Mouse (Mus musculus): ENCODE results near the gene Cfb. TPM values are rescaled to one million over a fixed set of nuclear protein-coding genes. Genes with fewer than 3 reads are reported as not detected.
"Not testable (repeated sequence)": the region's sequence is repeated elsewhere in the genome, so short reads cannot be mapped to it uniquely, and the experiment has no call there.

Cfb gene
- polyA plus RNA-seq (2012; ENCODE audit: insufficient read depth, insufficient read length, missing spikeins), result 12.0 and 13.3 TPM in 2 replicates

- no peak within 1 kb of the TSS for H3K27ac ChIP-seq (ENCODE audit: insufficient read depth, low read depth, low read length)
- TF ChIP-seq POLR2A (IDR thresholded peaks at IDR 0.05; ENCODE audit: borderline replicate concordance, low read depth, low read length), result no peak
- TF ChIP-seq CTCF (IDR thresholded peaks at IDR 0.05; ENCODE audit: low read depth, low read length), result no peak
- no peak within 1 kb of the TSS for H3K4me3 ChIP-seq (ENCODE audit: insufficient read depth, low read length)
- H3K4me1 ChIP-seq (ENCODE audit: control insufficient read depth, insufficient read depth, low read length), result peaks cover 21% of the 10 kb centered on the region
These were observed at the start of gene Cfb for GRCm38 (mm10) chr17:34862416-34863081. Cfb (minus strand) TSS chr17:34862518.

GRCm38 (mm10) chr17:34911945-34912351 lies 49.6 kb upstream of the Cfb start:
- no peak overlapping the region for H3K27ac ChIP-seq (ENCODE audit: insufficient read depth, low read depth, low read length)
- no peak for TF ChIP-seq POLR2A (IDR thresholded peaks at IDR 0.05; ENCODE audit: borderline replicate concordance, low read depth, low read length)
- TF ChIP-seq CTCF (IDR thresholded peaks at IDR 0.05; ENCODE audit: low read depth, low read length), result peak; percentile 92
- H3K4me1 ChIP-seq (ENCODE audit: control insufficient read depth, insufficient read depth, low read length), result no peaks in the 10 kb centered on the region
- no peak overlapping the region for H3K4me3 ChIP-seq (ENCODE audit: insufficient read depth, low read length)

DNA sequence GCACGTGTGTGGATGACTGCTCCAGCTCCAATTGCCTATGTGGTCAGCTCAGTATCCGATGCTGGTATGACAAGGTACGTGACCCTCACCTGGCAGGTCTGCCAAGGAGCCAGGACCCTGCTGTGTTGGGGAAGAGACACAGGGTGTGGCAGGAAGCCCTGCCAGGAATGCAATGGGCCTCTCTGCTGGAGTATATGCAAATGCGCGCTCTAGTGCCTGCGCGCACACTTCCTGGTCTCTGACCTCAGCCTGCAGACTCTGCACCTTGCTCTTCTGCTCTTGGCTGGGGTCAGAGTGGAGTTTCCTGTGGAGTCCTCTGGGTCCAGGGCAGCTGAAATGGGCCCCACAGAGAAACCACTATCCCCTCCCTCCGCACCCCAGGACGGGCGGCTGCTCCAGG lies 48.7 kb upstream of the Cfb start:
- Histone ChIP-seq H3K27ac (ENCODE audit: insufficient read depth, low read depth, low read length) (no peak overlapping the region), H3K4me3 (ENCODE audit: insufficient read depth, low read length) (no peak overlapping the region), H3K4me1 (ENCODE audit: control insufficient read depth, insufficient read depth, low read length) (no peaks in the 10 kb centered on the region)
- TF ChIP-seq CTCF (IDR thresholded peaks at IDR 0.05; ENCODE audit: low read depth, low read length) (no peak), POLR2A (IDR thresholded peaks at IDR 0.05; ENCODE audit: borderline replicate concordance, low read depth, low read length) (no peak)

DNA sequence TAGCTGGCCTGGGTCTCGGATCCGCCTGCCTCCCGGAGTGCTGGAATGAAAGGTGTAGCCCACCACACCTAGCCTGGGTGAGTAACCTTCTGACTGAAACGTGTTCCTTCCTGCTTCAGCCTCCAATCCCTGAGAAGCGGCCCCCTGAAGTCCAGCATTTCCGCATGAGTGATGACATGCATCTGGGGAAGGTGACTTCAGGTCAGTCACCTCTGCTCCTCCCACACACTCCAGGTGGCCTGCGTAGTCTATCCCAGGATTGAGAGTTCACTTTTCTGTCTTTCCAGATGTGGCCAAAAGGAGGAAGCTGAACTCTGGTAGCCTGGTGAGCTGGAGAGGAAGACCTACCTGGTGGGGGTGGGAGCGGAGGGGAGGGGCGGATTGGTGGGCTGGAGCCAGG lies 40.6 kb upstream of the Cfb start:
- peaks cover 7% of the 10 kb centered on the region for H3K4me1 ChIP-seq (ENCODE audit: control insufficient read depth, insufficient read depth, low read length)

DNA sequence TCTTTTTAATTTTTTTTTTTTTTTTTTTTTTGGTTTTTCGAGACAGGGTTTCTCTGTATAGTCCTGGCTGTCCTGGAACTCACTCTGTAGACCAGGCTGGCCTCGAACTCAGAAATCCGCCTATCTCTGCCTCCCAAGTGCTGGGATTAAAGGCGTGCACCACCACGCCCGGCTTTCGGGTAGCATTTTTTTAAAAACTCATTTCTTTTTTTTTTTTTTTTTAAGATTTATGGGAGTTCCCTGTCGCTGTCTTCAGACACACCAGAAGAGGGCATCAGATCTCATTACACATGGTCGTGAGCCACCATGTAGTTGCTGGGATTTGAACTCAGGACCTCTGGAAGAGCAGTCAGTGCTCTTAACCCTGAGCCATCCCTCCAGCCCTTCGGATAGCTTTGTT lies 39.6 kb upstream of the Cfb start:
- H3K4me1 ChIP-seq (ENCODE audit: control insufficient read depth, insufficient read depth, low read length), result not testable (repeated sequence)

More for the DNA sequence above, 40.6 kb upstream of the Cfb start:
- no peak overlapping the region for H3K4me3 ChIP-seq (ENCODE audit: insufficient read depth, low read length)
- no peak overlapping the region for H3K27ac ChIP-seq (ENCODE audit: insufficient read depth, low read depth, low read length)
- TF ChIP-seq CTCF (IDR thresholded peaks at IDR 0.05; ENCODE audit: low read depth, low read length) (no peak), POLR2A (IDR thresholded peaks at IDR 0.05; ENCODE audit: borderline replicate concordance, low read depth, low read length) (no peak)

DNA sequence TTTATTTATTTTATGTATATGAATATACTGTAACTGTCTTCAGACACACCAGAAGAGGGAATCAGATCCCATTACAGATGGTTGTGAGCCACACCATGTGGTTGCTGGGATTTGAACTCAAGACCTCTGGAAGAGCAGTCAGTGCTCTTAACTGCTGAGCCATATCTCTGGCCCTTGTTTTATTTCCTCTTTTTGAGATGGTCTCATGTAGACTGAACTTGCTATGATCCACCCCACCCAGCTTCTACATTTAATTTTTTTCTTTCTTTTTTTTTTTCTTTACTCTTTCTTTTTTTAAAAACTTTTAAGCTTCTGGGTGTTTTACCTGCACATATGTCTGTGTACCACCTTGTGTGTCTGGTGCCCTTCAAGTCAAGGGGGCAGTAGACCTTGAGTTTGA lies 38.5 kb upstream of the Cfb start:
- not testable (repeated sequence) for H3K4me3 ChIP-seq (ENCODE audit: insufficient read depth, low read length); H3K27ac ChIP-seq (ENCODE audit: insufficient read depth, low read depth, low read length)
- peaks cover 11% of the 10 kb centered on the region for H3K4me1 ChIP-seq (ENCODE audit: control insufficient read depth, insufficient read depth, low read length)

More for the DNA sequence above, 39.6 kb upstream of the Cfb start:
- not testable (repeated sequence) for H3K27ac ChIP-seq (ENCODE audit: insufficient read depth, low read depth, low read length); H3K4me3 ChIP-seq (ENCODE audit: insufficient read depth, low read length)

DNA sequence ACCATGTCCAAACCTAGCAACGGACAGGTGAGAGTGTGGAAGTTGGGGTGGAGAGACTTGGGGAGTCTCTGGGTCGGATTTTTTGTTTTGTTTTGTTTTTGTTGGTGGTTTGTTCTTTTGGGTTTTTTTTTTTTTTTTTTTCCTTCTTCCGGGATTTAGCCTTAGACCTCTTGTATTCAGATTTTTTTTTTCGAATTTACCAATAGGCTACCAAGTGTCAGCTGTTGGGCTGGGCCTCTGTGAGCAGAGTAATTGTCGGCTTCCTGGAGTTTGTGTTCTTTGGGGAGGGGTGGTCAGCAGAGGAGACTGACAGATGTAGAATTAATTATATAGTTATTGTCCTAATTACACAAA lies 37.5 kb upstream of the Cfb start:
- Histone ChIP-seq H3K4me3 (ENCODE audit: insufficient read depth, low read length) (peak overlapping the region; percentile 87), H3K27ac (ENCODE audit: insufficient read depth, low read depth, low read length) (peak overlapping the region; percentile 86), H3K4me1 (ENCODE audit: control insufficient read depth, insufficient read depth, low read length) (peaks cover 11% of the 10 kb centered on the region)
- no peak for TF ChIP-seq POLR2A (IDR thresholded peaks at IDR 0.05; ENCODE audit: borderline replicate concordance, low read depth, low read length)
- TF ChIP-seq CTCF (IDR thresholded peaks at IDR 0.05; ENCODE audit: low read depth, low read length), result no peak

DNA sequence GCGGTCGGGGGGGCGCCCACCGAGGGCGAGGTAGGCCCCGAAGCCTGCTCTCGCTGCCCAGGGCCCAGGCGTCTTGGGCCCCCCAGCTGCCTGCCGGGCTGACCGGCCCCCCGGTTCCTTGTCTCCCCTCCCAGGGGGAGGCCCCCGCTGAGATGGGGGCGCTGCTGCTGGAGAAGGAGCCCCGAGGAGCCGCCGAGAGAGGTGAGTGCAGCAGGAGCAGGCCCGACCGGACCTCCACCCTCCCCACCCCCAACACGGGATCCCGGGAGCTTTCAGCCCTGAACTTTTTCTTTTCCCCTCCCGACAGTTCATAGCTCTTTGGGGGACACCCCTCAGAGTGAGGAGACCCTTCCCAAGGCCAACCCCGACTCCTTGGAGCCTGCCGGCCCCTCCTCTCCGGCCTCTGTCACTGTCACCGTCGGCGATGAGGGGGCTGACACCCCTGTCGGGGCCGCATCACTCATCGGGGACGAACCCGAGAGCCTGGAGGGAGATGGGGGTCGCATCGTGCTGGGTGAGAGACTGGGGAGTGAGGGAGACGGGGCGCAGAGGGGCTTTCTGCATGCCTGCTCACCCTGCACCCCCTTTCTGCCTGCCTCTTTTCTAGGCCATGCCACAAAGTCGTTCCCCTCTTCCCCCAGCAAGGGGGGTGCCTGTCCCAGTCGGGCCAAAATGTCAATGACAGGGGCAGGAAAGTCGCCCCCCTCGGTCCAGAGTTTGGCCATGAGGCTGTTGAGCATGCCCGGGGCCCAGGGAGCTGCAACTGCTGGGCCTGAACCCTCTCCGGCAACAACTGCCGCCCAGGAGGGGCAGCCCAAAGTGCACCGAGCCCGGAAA lies 37.0 kb upstream of the Cfb start:
- peak overlapping the region; percentile 87 for H3K4me3 ChIP-seq (ENCODE audit: insufficient read depth, low read length)
- H3K4me1 ChIP-seq (ENCODE audit: control insufficient read depth, insufficient read depth, low read length), result peaks cover 11% of the 10 kb centered on the region
- TF ChIP-seq CTCF (IDR thresholded peaks at IDR 0.05; ENCODE audit: low read depth, low read length) (no peak), POLR2A (IDR thresholded peaks at IDR 0.05; ENCODE audit: borderline replicate concordance, low read depth, low read length) (no peak)
- peak overlapping the region; percentile 86 for H3K27ac ChIP-seq (ENCODE audit: insufficient read depth, low read depth, low read length)

DNA sequence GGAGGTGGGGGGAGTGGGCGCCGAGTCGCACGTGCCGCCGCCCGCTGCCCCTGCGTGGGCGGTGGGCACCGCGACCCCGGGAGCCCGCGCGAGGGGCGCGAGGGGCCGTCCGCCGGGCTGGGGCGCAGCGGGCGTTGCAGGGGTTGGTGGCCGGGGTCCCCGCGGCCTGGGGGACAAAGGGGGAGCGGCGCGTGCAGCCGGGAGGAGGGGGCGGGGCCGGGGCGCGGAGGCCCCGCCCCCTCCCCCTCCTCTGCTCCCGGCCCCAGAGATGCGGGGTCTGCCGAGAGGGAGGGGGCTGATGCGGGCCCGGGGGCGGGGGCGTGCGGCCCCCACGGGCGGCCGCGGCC lies 36.4 kb upstream of the Cfb start:
- TF ChIP-seq POLR2A (IDR thresholded peaks at IDR 0.05; ENCODE audit: borderline replicate concordance, low read depth, low read length), result no peak
- no peak for TF ChIP-seq CTCF (IDR thresholded peaks at IDR 0.05; ENCODE audit: low read depth, low read length)
- peak overlapping the region; percentile 94 for H3K27ac ChIP-seq (ENCODE audit: insufficient read depth, low read depth, low read length)
- H3K4me3 ChIP-seq (ENCODE audit: insufficient read depth, low read length), result peak overlapping the region; percentile 91
- peaks cover 13% of the 10 kb centered on the region for H3K4me1 ChIP-seq (ENCODE audit: control insufficient read depth, insufficient read depth, low read length)

DNA sequence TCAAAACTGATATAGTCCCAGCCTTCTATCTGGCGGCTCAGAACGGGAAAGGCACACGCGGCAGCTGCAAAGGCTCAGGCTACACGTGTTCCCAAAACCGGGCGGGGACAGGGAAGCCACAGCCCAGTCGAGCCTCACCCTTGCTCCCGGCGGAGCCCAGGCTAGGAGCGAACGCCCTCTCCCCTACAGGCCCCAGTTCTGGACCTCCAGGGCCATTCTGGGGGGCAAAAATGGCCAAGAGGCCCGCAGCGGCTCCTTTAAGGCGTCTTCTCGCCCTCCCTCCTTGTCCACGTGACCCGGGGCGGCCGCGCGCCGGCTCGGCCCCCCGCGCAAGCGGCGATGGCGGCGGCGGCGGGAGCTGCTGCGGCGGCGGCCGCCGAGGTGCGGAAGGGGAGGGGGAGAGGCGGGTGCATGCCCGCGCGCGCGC lies 35.9 kb upstream of the Cfb start, which contains the start of the genes C2 and Ehmt2:
Gene C2, minus strand, starts transcription at position 106 of the 427 bp plus-strand sequence.
Gene Ehmt2, plus strand, starts transcription at position 310 of the 427 bp plus-strand sequence.
- peak within 1 kb of the TSS; percentile 91 for H3K4me3 ChIP-seq (ENCODE audit: insufficient read depth, low read length)
- peak within 1 kb of the TSS; percentile 94 for H3K27ac ChIP-seq (ENCODE audit: insufficient read depth, low read depth, low read length)
- peaks cover 16% of the 10 kb centered on the region for H3K4me1 ChIP-seq (ENCODE audit: control insufficient read depth, insufficient read depth, low read length)
- TF ChIP-seq POLR2A (IDR thresholded peaks at IDR 0.05; ENCODE audit: borderline replicate concordance, low read depth, low read length), result no peak; the same call in 1 of the 2 replicates

Measured in bone marrow macrophage, adult 2 months (primary cell).